Mouse (Mus musculus): ENCODE measurements around the gene Cox7a2l. TPM values are rescaled to one million over a fixed set of nuclear protein-coding genes. Genes with fewer than 3 reads are reported as not detected.

Cox7a2l gene
- polyA plus RNA-seq, 1 experiment: 4.1 TPM

GRCm38 (mm10) chr17:83548501-83549233 lies 31.5 kb upstream of the Cox7a2l start:
- Histone ChIP-seq H3K4me1 (ENCODE audit: control insufficient read depth) (peaks cover 6% of the 10 kb centered on the region), H3K36me3 (ENCODE audit: control insufficient read depth) (no peaks in the 10 kb centered on the region), H3K9me3 (ENCODE audit: control insufficient read depth, low read length) (no peaks in the 10 kb centered on the region), H3K27me3 (ENCODE audit: control insufficient read depth) (peaks cover 55% of the 10 kb centered on the region), H3K4me3 (replicated peaks) (no peak overlapping the region)
- TF ChIP-seq GATA1 (IDR thresholded peaks at IDR 0.05; ENCODE audit: low read length) (no peak), TAL1 (IDR thresholded peaks at IDR 0.05; ENCODE audit: low read length) (no peak)

GRCm38 (mm10) chr17:83547145-83547544 lies 30.0 kb upstream of the Cox7a2l start:
- peaks cover 55% of the 10 kb centered on the region for H3K27me3 ChIP-seq (ENCODE audit: control insufficient read depth)
- TF ChIP-seq GATA1 (IDR thresholded peaks at IDR 0.05; ENCODE audit: low read length): no peak
- no peak for TF ChIP-seq TAL1 (IDR thresholded peaks at IDR 0.05; ENCODE audit: low read length)
- H3K4me1 ChIP-seq (ENCODE audit: control insufficient read depth): peaks cover 6% of the 10 kb centered on the region
- H3K4me3 ChIP-seq (replicated peaks): no peak overlapping the region
- no peaks in the 10 kb centered on the region for H3K9me3 ChIP-seq (ENCODE audit: control insufficient read depth, low read length)
- no peaks in the 10 kb centered on the region for H3K36me3 ChIP-seq (ENCODE audit: control insufficient read depth)

GRCm38 (mm10) chr17:83545756-83546742 lies 28.9 kb upstream of the Cox7a2l start:
- no peak overlapping the region for H3K4me3 ChIP-seq (replicated peaks)
- H3K4me1 ChIP-seq (ENCODE audit: control insufficient read depth): peaks cover 6% of the 10 kb centered on the region
- H3K9me3 ChIP-seq (ENCODE audit: control insufficient read depth, low read length): no peaks in the 10 kb centered on the region
- no peak for TF ChIP-seq GATA1 (IDR thresholded peaks at IDR 0.05; ENCODE audit: low read length)
- TF ChIP-seq TAL1 (IDR thresholded peaks at IDR 0.05; ENCODE audit: low read length): no peak
- H3K36me3 ChIP-seq (ENCODE audit: control insufficient read depth): no peaks in the 10 kb centered on the region
- peaks cover 60% of the 10 kb centered on the region for H3K27me3 ChIP-seq (ENCODE audit: control insufficient read depth)

GRCm38 (mm10) chr17:83545259-83545658 lies 28.1 kb upstream of the Cox7a2l start:
- Histone ChIP-seq H3K4me3 (replicated peaks) (no peak overlapping the region), H3K4me1 (ENCODE audit: control insufficient read depth) (peaks cover 6% of the 10 kb centered on the region), H3K9me3 (ENCODE audit: control insufficient read depth, low read length) (no peaks in the 10 kb centered on the region), H3K27me3 (ENCODE audit: control insufficient read depth) (peaks cover 60% of the 10 kb centered on the region), H3K36me3 (ENCODE audit: control insufficient read depth) (no peaks in the 10 kb centered on the region)
- no peak for TF ChIP-seq TAL1 (IDR thresholded peaks at IDR 0.05; ENCODE audit: low read length)
- no peak for TF ChIP-seq GATA1 (IDR thresholded peaks at IDR 0.05; ENCODE audit: low read length)

GRCm38 (mm10) chr17:83542424-83542823 lies 25.3 kb upstream of the Cox7a2l start:
- TF ChIP-seq TAL1 (IDR thresholded peaks at IDR 0.05; ENCODE audit: low read length) (no peak), GATA1 (IDR thresholded peaks at IDR 0.05; ENCODE audit: low read length) (no peak)
- Histone ChIP-seq H3K36me3 (ENCODE audit: control insufficient read depth) (no peaks in the 10 kb centered on the region), H3K4me3 (replicated peaks) (no peak overlapping the region), H3K4me1 (ENCODE audit: control insufficient read depth) (peaks cover 4% of the 10 kb centered on the region), H3K27me3 (ENCODE audit: control insufficient read depth) (peaks cover 43% of the 10 kb centered on the region), H3K9me3 (ENCODE audit: control insufficient read depth, low read length) (no peaks in the 10 kb centered on the region)

- H3K27me3 ChIP-seq (ENCODE audit: control insufficient read depth): peaks cover 14% of the 10 kb centered on the region
- no peaks in the 10 kb centered on the region for H3K36me3 ChIP-seq (ENCODE audit: control insufficient read depth)
- H3K9me3 ChIP-seq (ENCODE audit: control insufficient read depth, low read length): no peaks in the 10 kb centered on the region; the same call in 1 of the 2 replicates
- TF ChIP-seq TAL1 (IDR thresholded peaks at IDR 0.05; ENCODE audit: low read length): no peak
- no peaks in the 10 kb centered on the region for H3K4me1 ChIP-seq (ENCODE audit: control insufficient read depth)
- no peak overlapping the region for H3K4me3 ChIP-seq (replicated peaks)
Observed at GRCm38 (mm10) chr17:83539262-83540037, 22.3 kb upstream of the Cox7a2l start.

GRCm38 (mm10) chr17:83538694-83539093 lies 21.6 kb upstream of the Cox7a2l start:
- H3K36me3 ChIP-seq (ENCODE audit: control insufficient read depth): no peaks in the 10 kb centered on the region

GRCm38 (mm10) chr17:83538141-83538540 lies 21.0 kb upstream of the Cox7a2l start:
- TF ChIP-seq GATA1 (IDR thresholded peaks at IDR 0.05; ENCODE audit: low read length) (no peak), TAL1 (IDR thresholded peaks at IDR 0.05; ENCODE audit: low read length) (no peak)
- no peaks in the 10 kb centered on the region for H3K4me1 ChIP-seq (ENCODE audit: control insufficient read depth)
- no peaks in the 10 kb centered on the region for H3K36me3 ChIP-seq (ENCODE audit: control insufficient read depth)
- peaks cover 12% of the 10 kb centered on the region for H3K27me3 ChIP-seq (ENCODE audit: control insufficient read depth)
- H3K4me3 ChIP-seq (replicated peaks): no peak overlapping the region
- H3K9me3 ChIP-seq (ENCODE audit: control insufficient read depth, low read length): peaks cover 5% of the 10 kb centered on the region; the same call in 1 of the 2 replicates

More at GRCm38 (mm10) chr17:83538694-83539093, 21.6 kb upstream of the Cox7a2l start:
- H3K27me3 ChIP-seq (ENCODE audit: control insufficient read depth): peaks cover 12% of the 10 kb centered on the region
- H3K4me3 ChIP-seq (replicated peaks): no peak overlapping the region
- peaks cover 5% of the 10 kb centered on the region; the same call in 1 of the 2 replicates for H3K9me3 ChIP-seq (ENCODE audit: control insufficient read depth, low read length)
- no peak for TF ChIP-seq GATA1 (IDR thresholded peaks at IDR 0.05; ENCODE audit: low read length)
- TF ChIP-seq TAL1 (IDR thresholded peaks at IDR 0.05; ENCODE audit: low read length): no peak
- H3K4me1 ChIP-seq (ENCODE audit: control insufficient read depth): no peaks in the 10 kb centered on the region
